Comparison of ENCODE assay signal across 15 mouse cellular contexts in genomic region chr12:117638833-117639232, GRCm38 (mm10).
DNase-seq lines count a peak whose midpoint lies in the region; ATAC-seq lines count a peak whose summit lies in the region.
"Had no signal": no experiment of that assay in that cellular context is flagged by ENCODE, and none has a peak within 500 bp of the region (broad histone marks: within the 10 kb centered on the region; RNA-seq: fewer than 3 reads in every experiment).

No protein-coding gene starts in this region.

- no peaks in the 10 kb centered on the region for H3K36me3 ChIP-seq in midbrain, embryonic 13.5 days
- H3K36me3 ChIP-seq in midbrain, embryonic 11.5 days (ENCODE audit: control insufficient read depth, insufficient read depth, low read length): no peaks in the 10 kb centered on the region
- no peaks in the 10 kb centered on the region for H3K36me3 ChIP-seq in hindbrain, embryonic 15.5 days
- H3K36me3 ChIP-seq: limb, embryonic 10.5 days; liver, embryonic 15.5 days had no signal

- H3K27me3 ChIP-seq in midbrain, embryonic 13.5 days: no peaks in the 10 kb centered on the region
- H3K27me3 ChIP-seq in midbrain, embryonic 11.5 days (ENCODE audit: control insufficient read depth, insufficient read depth, low read length): no peaks in the 10 kb centered on the region
- no peaks in the 10 kb centered on the region for H3K27me3 ChIP-seq in hindbrain, embryonic 15.5 days
- H3K27me3 ChIP-seq: forebrain, embryonic 13.5 days; liver, embryonic 15.5 days had no signal

- no peak overlapping the region for H3K9ac ChIP-seq in midbrain, embryonic 13.5 days (replicated peaks)
- H3K9ac ChIP-seq in midbrain, embryonic 11.5 days (ENCODE audit: low read length): no peak overlapping the region
- H3K9ac ChIP-seq in hindbrain, embryonic 15.5 days: no peak overlapping the region
- H3K9ac ChIP-seq: forebrain, embryonic 13.5 days; liver, embryonic 15.5 days had no signal

- H3K27ac ChIP-seq in midbrain, embryonic 13.5 days: no peak overlapping the region
- no peak overlapping the region for H3K27ac ChIP-seq in midbrain, embryonic 11.5 days (ENCODE audit: low read depth, low read length)
- H3K27ac ChIP-seq in hindbrain, embryonic 15.5 days (replicated peaks): no peak overlapping the region; the same call in 1 of the 2 replicates
- H3K27ac ChIP-seq: forebrain, embryonic 13.5 days; limb, embryonic 10.5 days; liver, embryonic 15.5 days had no signal

- 87% methylated on average over 2 of the region's 2 CpGs for WGBS in midbrain, embryonic 13.5 days
- 95% methylated on average over 2 of the region's 2 CpGs for WGBS in midbrain, embryonic 11.5 days
- 90% methylated on average over 2 of the region's 2 CpGs for WGBS in hindbrain, embryonic 15.5 days

- peaks cover 7% of the 10 kb centered on the region; the same call in 1 of the 2 replicates for H3K4me1 ChIP-seq in midbrain, embryonic 13.5 days (replicated peaks)
- no peaks in the 10 kb centered on the region for H3K4me1 ChIP-seq in midbrain, embryonic 11.5 days (ENCODE audit: control insufficient read depth, insufficient read depth, low read length)
- H3K4me1 ChIP-seq in hindbrain, embryonic 15.5 days (replicated peaks): no peaks in the 10 kb centered on the region; the same call in 1 of the 2 replicates
- H3K4me1 ChIP-seq: forebrain, embryonic 13.5 days; liver, embryonic 15.5 days had no signal

- peak; percentile 24 for DNase-seq in CD4-positive, CD25-positive, alpha-beta regulatory T cell, adult 2 months (ENCODE audit: low read depth, low spot score)
- no peak for DNase-seq in midbrain, embryonic 11.5 days (ENCODE audit: low spot score, missing footprints)
- DNase-seq in CD4-positive helper T cell, adult 2 months (ENCODE audit: low read depth, low spot score): peak; percentile 48
- no peak for DNase-seq in adrenal gland, postnatal 25 days
- DNase-seq: adrenal gland, adult 2 months; cerebellum, adult 8-10 months; heart, adult 18-20 months; kidney, postnatal 36 days had no signal

- ATAC-seq in CD4-positive, CD25-positive, alpha-beta regulatory T cell, adult 4 months: no peak
- ATAC-seq in midbrain, embryonic 13.5 days: peak; percentile 40; the same call in 1 of the 2 replicates
- ATAC-seq in midbrain, embryonic 11.5 days (ENCODE audit: low FRiP score): no peak
- 0 out of 2 replicates have a peak, but pooled peaks have one; percentile 46 for ATAC-seq in hindbrain, embryonic 15.5 days (ENCODE audit: low FRiP score, low read depth)
- no peak for ATAC-seq in megakaryocyte, adult 5-6 weeks (ENCODE audit: poor library complexity, severe bottlenecking)
- ATAC-seq: forebrain, embryonic 13.5 days had no signal

- H3K9me3 ChIP-seq in midbrain, embryonic 13.5 days: no peaks in the 10 kb centered on the region
- H3K9me3 ChIP-seq in midbrain, embryonic 11.5 days (ENCODE audit: control insufficient read depth, low read length): no peaks in the 10 kb centered on the region
- H3K9me3 ChIP-seq in hindbrain, embryonic 15.5 days: no peaks in the 10 kb centered on the region
- H3K9me3 ChIP-seq: forebrain, embryonic 13.5 days; limb, embryonic 10.5 days; liver, embryonic 15.5 days had no signal

- H3K4me3 ChIP-seq in midbrain, embryonic 13.5 days (replicated peaks): no peak overlapping the region
- no peak overlapping the region for H3K4me3 ChIP-seq in midbrain, embryonic 11.5 days (ENCODE audit: low read depth, low read length)
- no peak overlapping the region for H3K4me3 ChIP-seq in hindbrain, embryonic 15.5 days
- H3K4me3 ChIP-seq: forebrain, embryonic 13.5 days; limb, embryonic 10.5 days; liver, embryonic 15.5 days had no signal

- no peak overlapping the region for H3K4me2 ChIP-seq in midbrain, embryonic 13.5 days (replicated peaks)
- no peak overlapping the region for H3K4me2 ChIP-seq in midbrain, embryonic 11.5 days
- H3K4me2 ChIP-seq in hindbrain, embryonic 15.5 days: no peak overlapping the region
- H3K4me2 ChIP-seq: forebrain, embryonic 13.5 days; liver, embryonic 15.5 days had no signal

Comparison
In these comparisons a context has a peak if more than half of its experiments do, and no peak if none do; other contexts are left out.
1. ATAC-seq: peak in midbrain, embryonic 13.5 days (single experiment) and hindbrain, embryonic 15.5 days (single experiment); none in CD4-positive, CD25-positive, alpha-beta regulatory T cell, adult 4 months (single experiment), midbrain, embryonic 11.5 days (single experiment) and megakaryocyte, adult 5-6 weeks (single experiment).
2. DNase-seq: peak in CD4-positive, CD25-positive, alpha-beta regulatory T cell, adult 2 months (single experiment) and CD4-positive helper T cell, adult 2 months (single experiment); none in midbrain, embryonic 11.5 days (single experiment) and adrenal gland, postnatal 25 days (single experiment).